Mouse (Mus musculus): ENCODE measurements around the gene Mfsd4b1. TPM values are rescaled to one million over a fixed set of nuclear protein-coding genes. Genes with fewer than 3 reads are reported as not detected.

The Mfsd4b1 gene
- total RNA-seq, 2 experiments from 2014 or later, result 0.12 to 1.2 TPM

GRCm38 (mm10) chr10:39967512-39967911 lies 57.6 kb downstream of the Mfsd4b1 start:
- no peak for DNase-seq (ENCODE audit: low spot score in 2 of 2)

- no peak for DNase-seq (ENCODE audit: low spot score in 2 of 2)
Observed at GRCm38 (mm10) chr10:39961906-39962305, 63.2 kb downstream of the Mfsd4b1 start.

- DNase-seq (ENCODE audit: low spot score in 2 of 2), result no peak
Observed at GRCm38 (mm10) chr10:39960441-39960822, 64.6 kb downstream of the Mfsd4b1 start.

- DNase-seq (ENCODE audit: low spot score in 2 of 2), result peak; percentile 89 to 96
Observed at GRCm38 (mm10) chr10:39959761-39960440, 65.2 kb downstream of the Mfsd4b1 start, which contains the start of gene Mfsd4b3. Mfsd4b3 (minus strand) TSS chr10:39960153.

GRCm38 (mm10) chr10:39958266-39958665 lies 66.8 kb downstream of the Mfsd4b1 start:
- peak in 1 of 2 experiments; percentile 17 for DNase-seq (ENCODE audit: low spot score in 2 of 2)

- no peak for DNase-seq (ENCODE audit: low spot score in 2 of 2)
Observed at GRCm38 (mm10) chr10:39956340-39956878, 68.7 kb downstream of the Mfsd4b1 start.

GRCm38 (mm10) chr10:39955163-39955562 lies 69.9 kb downstream of the Mfsd4b1 start:
- no peak for DNase-seq (ENCODE audit: low spot score in 2 of 2)

Other genes with a start within 250 kb of the Mfsd4b1 start
- 1 to 10 TPM; 6.9 to 7.3 TPM for gene Mfsd4b4, start 126.0 kb downstream of the Mfsd4b1 start, total RNA-seq (2021)
- under 1 TPM; 0.18 to 0.21 TPM for gene Mfsd4b2, start 98.3 kb downstream of the Mfsd4b1 start, total RNA-seq (2021)
- gene Mfsd4b3, start 65.1 kb downstream of the Mfsd4b1 start, total RNA-seq (2021), result under 1 TPM in 1 of 2 experiments, not detected in 1; 0.39 TPM
- gene Mfsd4b5, start 38.6 kb downstream of the Mfsd4b1 start, total RNA-seq (2021), result under 1 TPM; 0.25 to 0.45 TPM
- 1 to 10 TPM; 1.4 to 1.8 TPM for gene Slc16a10, start 117.0 kb upstream of the Mfsd4b1 start, total RNA-seq (2021)
- gene Rpf2, start 221.8 kb upstream of the Mfsd4b1 start, total RNA-seq (2021), result 10 to 100 TPM; 24.5 to 26.3 TPM
- 10 to 100 TPM; 25.2 to 29.7 TPM for gene Gtf3c6, start 232.8 kb upstream of the Mfsd4b1 start, total RNA-seq (2021)